Mouse (Mus musculus) heart, postnatal 0 days (tissue): ENCODE results near the gene Nipal3. TPM values are rescaled to one million over a fixed set of nuclear protein-coding genes. Genes with fewer than 3 reads are reported as not detected.

Experiments used
- ATAC-seq: fragments of 200-750 bp; cut with Nextera tagmentation; 2 replicates; pipeline ENCODE4 v1.8.0; 2017; ENCODE audit warnings: low read depth, moderate number of reproducible peaks, moderate library complexity; ENCODE audit not compliant: insufficient read depth
- DNase-seq: peaks from one replicate; pipeline ENCODE4 v3.0.0-alpha.2; 2016; ENCODE audit warnings: low spot score
- H3K27ac ChIP-seq: fragments of 300-500 bp; sonication (generic); 2 replicates; pipeline ENCODE4 v1.5.1; 2014; ENCODE audit warnings: low read depth, mild to moderate bottlenecking
- H3K27me3 ChIP-seq: fragments of 300-500 bp; sonication (generic); 2 replicates; pipeline ENCODE4 v1.6.1; 2014; ENCODE audit warnings: low read length, mixed read lengths; ENCODE audit not compliant: control insufficient read depth, insufficient read depth
- H3K36me3 ChIP-seq: fragments of 300-500 bp; sonication (generic); replicated peaks from 2 replicates; pipeline ENCODE4 v1.6.1; 2014; ENCODE audit warnings: low read length, mixed read lengths; ENCODE audit not compliant: control insufficient read depth, insufficient read depth
- H3K4me1 ChIP-seq: fragments of 300-500 bp; sonication (generic); 2 replicates; pipeline ENCODE4 v1.6.1; 2014; ENCODE audit warnings: antibody characterized with exemption; ENCODE audit not compliant: control insufficient read depth, insufficient read depth
- H3K4me2 ChIP-seq: fragments of 300-500 bp; sonication (generic); 2 replicates; pipeline ENCODE4 v1.6.1; 2014; ENCODE audit warnings: low read depth, mild to moderate bottlenecking, low read length, moderate library complexity
- H3K4me3 ChIP-seq: fragments of 300-500 bp; sonication (generic); 2 replicates; pipeline ENCODE4 v1.5.1; 2014; ENCODE audit warnings: low read depth, low read length
- H3K9ac ChIP-seq: fragments of 300-500 bp; sonication (generic); replicated peaks from 2 replicates; pipeline ENCODE4 v1.6.1; 2014; ENCODE audit warnings: low read depth, low read length, mixed read lengths
- H3K9me3 ChIP-seq: fragments of 300-500 bp; sonication (generic); replicated peaks from 2 replicates; pipeline ENCODE4 v1.6.1; 2016; ENCODE audit warnings: low read length; ENCODE audit not compliant: control insufficient read depth
- CTCF ChIP-seq: IDR thresholded peaks from 2 replicates; pipeline ENCODE4 v1.5.1; 2016; ENCODE audit warnings: antibody characterized with exemption, control low read depth, low read depth
- EP300 ChIP-seq: IDR thresholded peaks from 2 replicates; pipeline ENCODE4 v1.6.1; 2016; ENCODE audit warnings: antibody characterized with exemption, low read depth
- WGBS: fragments of 180-500 bp; shearing (Covaris S2); extraction: QIAGEN DNeasy Blood & Tissue Kit; methylation state at CpG from one replicate; pipeline ENCODE4 v1.1.7; 2014; 5-methylcytosine and 5-hydroxymethylcytosine counted together
- polyA plus RNA-seq: library from polyadenylated mRNA; unstranded; fragments of >200 nt; fragmentation: Nextera tagmentation; extraction: Ambion mirVana; gene quantifications from 2 replicates; pipeline ENCODE4 v1.2.1, GENCODE M21; 2015
- total RNA-seq: library from RNA; depleted of rRNA; stranded (reverse); fragments of >200 nt; gene quantifications from 2 replicates; pipeline ENCODE4 v1.2.3, GENCODE M21; 2014; ENCODE audit warnings: low replicate concordance

Gene Nipal3
- total and polyA plus RNA-seq, 2 experiments from 2014 or later: 4.7 to 28.7 TPM

DNA sequence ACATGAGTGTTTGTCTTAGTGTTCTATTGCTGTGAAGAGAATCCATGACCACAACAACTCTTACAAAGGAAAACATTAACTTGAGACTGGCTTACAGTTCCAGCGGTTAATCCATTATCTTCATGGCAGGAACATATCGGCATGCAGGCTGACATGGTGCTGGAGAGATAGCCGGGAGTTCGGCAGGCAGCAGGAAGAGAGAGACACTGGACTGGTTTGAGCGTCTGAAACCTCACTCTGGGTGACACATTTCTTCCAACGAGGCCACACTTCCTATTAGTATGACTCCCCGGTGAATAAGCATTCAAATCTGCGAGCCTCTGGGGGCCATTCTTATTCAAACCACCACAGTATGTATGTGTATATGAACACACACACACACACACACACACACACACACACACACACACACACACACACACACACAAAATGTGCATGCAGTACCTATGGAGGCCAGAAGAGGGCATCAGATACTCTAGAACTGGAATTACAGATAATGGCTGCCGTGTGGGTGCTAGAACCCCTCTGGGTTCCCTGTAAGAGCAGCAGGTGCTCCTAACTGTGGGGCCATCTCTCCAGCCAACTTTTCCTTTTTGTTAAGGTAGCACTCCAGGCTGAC, 54.8 kb downstream of the Nipal3 start:
- 28% methylated on average over 9 of the region's 9 CpGs for WGBS
- no peak for ATAC-seq
- no peak overlapping the region for H3K27ac ChIP-seq

DNA sequence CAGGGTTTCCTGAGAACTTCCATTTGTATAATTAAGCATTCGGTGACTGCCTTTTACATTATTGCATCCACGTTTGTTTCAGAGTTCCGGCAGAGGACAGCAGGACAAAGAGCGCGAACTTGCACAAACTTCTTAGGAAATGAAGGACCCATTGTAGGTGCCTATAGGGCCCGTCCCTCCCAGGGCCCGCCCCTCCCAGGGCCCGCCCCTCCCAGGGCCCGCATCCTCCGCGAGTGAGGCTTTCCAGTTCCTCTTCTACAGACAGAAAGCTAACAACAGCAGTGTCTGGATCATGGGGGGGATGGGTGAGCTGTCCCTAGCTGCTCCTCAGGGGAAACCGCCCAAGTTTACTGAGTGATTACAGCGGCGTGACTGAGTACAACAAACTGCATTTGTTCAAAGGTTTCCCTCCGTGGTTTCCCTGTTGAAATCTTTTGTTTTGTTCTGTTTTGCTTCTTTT, 55.6 kb downstream of the Nipal3 start:
- 4% methylated on average over 15 of the region's 15 CpGs for WGBS
- TF ChIP-seq EP300 (no peak), CTCF (no peak)

More for the DNA sequence above, 54.8 kb downstream of the Nipal3 start:
- Histone ChIP-seq H3K36me3 (no peaks in the 10 kb centered on the region), H3K4me1 (0 out of 2 replicates have a peak, but pooled peaks cover 9% of the 10 kb centered on the region), H3K9me3 (no peaks in the 10 kb centered on the region), H3K4me2 (no peak overlapping the region), H3K4me3 (no peak overlapping the region), H3K9ac (no peak overlapping the region), H3K27me3 (no peaks in the 10 kb centered on the region)
- no peak for DNase-seq
- peak; percentile 58 for TF ChIP-seq CTCF
- no peak for TF ChIP-seq EP300

DNA sequence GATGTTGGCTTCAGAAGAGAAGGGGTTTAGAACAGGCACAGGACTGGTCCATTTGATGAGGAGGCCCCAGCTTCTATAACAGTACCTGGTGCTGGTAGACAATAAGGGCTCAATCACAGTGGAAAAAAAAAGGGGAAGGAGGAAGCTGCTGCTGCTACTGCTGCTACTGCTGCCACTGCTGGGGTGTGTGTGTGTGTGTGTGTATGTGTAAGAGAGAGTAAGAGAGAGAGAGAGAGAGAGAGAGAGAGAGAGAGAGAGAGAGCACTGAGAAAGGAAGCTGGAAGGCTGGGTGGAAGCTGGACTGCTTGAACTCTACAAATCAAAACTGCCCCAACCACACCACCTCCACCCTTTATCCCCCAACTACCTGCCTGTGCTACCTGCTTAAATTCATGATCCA, 56.9 kb downstream of the Nipal3 start:
- no peaks in the 10 kb centered on the region for H3K27me3 ChIP-seq
- DNase-seq (no peak), ATAC-seq (no peak)
- no peaks in the 10 kb centered on the region for H3K9me3 ChIP-seq
- H3K4me1 ChIP-seq: peaks cover 12% of the 10 kb centered on the region; the same call in 1 of the 2 replicates
- no peak overlapping the region for H3K9ac ChIP-seq
- H3K36me3 ChIP-seq: no peaks in the 10 kb centered on the region
- no peak for TF ChIP-seq EP300
- no peak for TF ChIP-seq CTCF
- no peak overlapping the region for H3K27ac ChIP-seq
- no peak overlapping the region for H3K4me2 ChIP-seq
- no peak overlapping the region for H3K4me3 ChIP-seq

More for the DNA sequence above, 55.6 kb downstream of the Nipal3 start:
- H3K9me3 ChIP-seq: no peaks in the 10 kb centered on the region
- DNase-seq (no peak), ATAC-seq (peak; percentile 66; the same call in 1 of the 2 replicates)
- 0 out of 2 replicates have a peak overlapping the region, but pooled peaks have one; percentile 13 for H3K4me3 ChIP-seq
- H3K4me2 ChIP-seq: peak overlapping the region; percentile 43
- peaks cover 11% of the 10 kb centered on the region; the same call in 1 of the 2 replicates for H3K4me1 ChIP-seq
- peak overlapping the region; percentile 33; the same call in 1 of the 2 replicates for H3K27ac ChIP-seq
- H3K9ac ChIP-seq: no peak overlapping the region
- no peaks in the 10 kb centered on the region for H3K36me3 ChIP-seq
- no peaks in the 10 kb centered on the region for H3K27me3 ChIP-seq

DNA sequence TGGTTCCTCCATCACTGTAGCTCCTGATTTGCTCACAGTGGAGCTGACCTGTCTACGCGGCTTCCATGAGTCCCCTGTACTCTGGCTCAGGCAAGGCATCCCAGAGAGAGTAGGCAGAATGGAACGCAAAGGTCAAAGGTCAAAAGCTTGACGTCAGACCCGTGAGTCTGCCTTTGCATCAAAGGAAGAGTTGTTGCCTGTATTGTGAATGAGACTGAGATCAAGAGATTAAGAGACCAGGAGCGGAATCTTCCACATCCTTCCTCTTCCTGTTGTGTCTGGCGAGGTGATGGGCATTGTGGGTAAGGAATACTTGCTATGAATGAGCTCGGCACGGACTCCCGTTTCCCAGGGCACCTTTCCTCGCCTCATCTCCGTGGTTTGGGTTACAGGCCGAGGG, 58.5 kb downstream of the Nipal3 start:
- no peak for TF ChIP-seq CTCF
- 0 out of 2 replicates have a peak, but pooled peaks have one; percentile 19 for TF ChIP-seq EP300
- H3K4me1 ChIP-seq: peaks cover 12% of the 10 kb centered on the region; the same call in 1 of the 2 replicates
- H3K4me2 ChIP-seq: peak overlapping the region; percentile 7; the same call in 1 of the 2 replicates
- H3K9me3 ChIP-seq: no peaks in the 10 kb centered on the region
- H3K9ac ChIP-seq: no peak overlapping the region
- no peaks in the 10 kb centered on the region for H3K36me3 ChIP-seq
- no peaks in the 10 kb centered on the region for H3K27me3 ChIP-seq
- DNase-seq (no peak), ATAC-seq (no peak)
- H3K27ac ChIP-seq: 0 out of 2 replicates have a peak overlapping the region, but pooled peaks have one; percentile 13
- H3K4me3 ChIP-seq: no peak overlapping the region
- WGBS: 50% methylated on average over 13 of the region's 13 CpGs

DNA sequence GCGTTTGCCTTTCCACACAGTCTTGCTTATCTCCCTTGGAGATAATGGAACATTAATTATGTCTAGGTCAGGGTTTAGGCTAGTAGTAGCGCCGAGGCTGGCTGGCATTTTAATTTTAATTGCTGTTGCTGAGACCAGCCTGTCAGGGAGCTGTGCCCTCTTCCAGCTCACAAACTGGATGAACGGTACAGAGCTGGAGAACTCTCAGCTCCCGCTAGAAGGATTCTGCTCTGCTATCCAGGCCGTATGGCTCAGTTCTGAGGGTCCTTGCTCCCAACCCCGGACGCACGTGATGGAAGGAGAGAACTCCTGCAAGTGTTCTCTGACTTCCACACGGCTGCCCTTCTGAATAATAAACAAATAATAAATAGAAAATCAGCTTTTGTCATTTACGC, 60.4 kb downstream of the Nipal3 start:
- Histone ChIP-seq H3K9ac (peak overlapping the region; percentile 80), H3K4me3 (peak overlapping the region; percentile 78), H3K27me3 (no peaks in the 10 kb centered on the region), H3K36me3 (no peaks in the 10 kb centered on the region), H3K9me3 (no peaks in the 10 kb centered on the region), H3K4me1 (peaks cover 7% of the 10 kb centered on the region; the same call in 1 of the 2 replicates), H3K4me2 (peak overlapping the region; percentile 95), H3K27ac (peak overlapping the region; percentile 33)
- ATAC-seq: no peak
- DNase-seq: no peak
- TF ChIP-seq CTCF: no peak
- TF ChIP-seq EP300: no peak
- 26% methylated on average over 11 of the region's 11 CpGs for whole genome bisulfite sequencing
